8 mouse cellular contexts compared by ENCODE assay signal in genomic region chr9:103304927-103305326, GRCm38 (mm10). TPM values are rescaled to one million over a fixed set of nuclear protein-coding genes. Genes with fewer than 3 reads are reported as not detected.
DNase-seq lines count a peak whose midpoint lies in the region; ATAC-seq and TF ChIP-seq lines count a peak whose summit lies in the region.

Gene 1300017J02Rik, minus strand, starts transcription at chr9:103305082.
Gene Topbp1, plus strand, starts transcription at chr9:103305215.

- dilution Hi-C loops in CH12.LX (cut with MboI; ENCODE audit: extremely low pct_ligation_motif_present, extremely low pct_unique_long_range_greater_than_20kb, low sequenced_read_pairs) = no loop called here

- H3K79me2 ChIP-seq in CH12.LX (replicated peaks; ENCODE audit: control insufficient read depth, extremely low read depth, insufficient read depth, poor library complexity, severe bottlenecking) = peaks cover 33% of the 10 kb centered on the region

- TF ChIP-seq POLR2A in CH12.LX (IDR thresholded peaks at IDR 0.05; ENCODE audit: low read depth, low read length) = peak; percentile 99
- TF ChIP-seq POLR2A in testis, adult 2 months (IDR thresholded peaks at IDR 0.05; ENCODE audit: control insufficient read depth, low read depth, low read length) = peak; percentile 99

- peaks cover 10 to 53% of the 10 kb centered on the region in 2 experiments for H3K36me3 ChIP-seq in CH12.LX (replicated peaks in 1 of 2; ENCODE audit: control insufficient read depth in 1 of 2, insufficient read depth in 1 of 2, low read length in 1 of 2)
- H3K36me3 ChIP-seq in forebrain, embryonic 12.5 days (replicated peaks) = peaks cover 19% of the 10 kb centered on the region
- H3K36me3 ChIP-seq in heart, postnatal 0 days (replicated peaks; ENCODE audit: control insufficient read depth, insufficient read depth, low read length) = peaks cover 16% of the 10 kb centered on the region
- H3K36me3 ChIP-seq in liver, embryonic 16.5 days (ENCODE audit: control insufficient read depth, insufficient read depth) = peaks cover 20% of the 10 kb centered on the region
- peaks cover 17% of the 10 kb centered on the region for H3K36me3 ChIP-seq in neural tube, embryonic 13.5 days
- H3K36me3 ChIP-seq in testis, adult 2 months (ENCODE audit: control insufficient read depth, insufficient read depth, low read length) = peaks cover 4% of the 10 kb centered on the region; the same call in 1 of the 2 replicates

- peak; percentile 94 for DNase-seq in CH12.LX (ENCODE audit: extremely low read depth)
- peak; percentile 91 for DNase-seq in c-Kit-positive CD71-positive TER-119-negative erythroid progenitor cells, embryonic 14.5 days (ENCODE audit: low read depth)
- DNase-seq in heart, postnatal 0 days (ENCODE audit: low spot score) = peak; percentile 94
- peak; percentile 94 to 96 for DNase-seq in kidney, postnatal 4 days

- peak within 1 kb of the TSS; percentile 57 for H3K4me2 ChIP-seq in CH12.LX (ENCODE audit: insufficient read depth, low read depth, poor library complexity, severe bottlenecking)
- H3K4me2 ChIP-seq in forebrain, embryonic 12.5 days = peak within 1 kb of the TSS; percentile 79
- H3K4me2 ChIP-seq in heart, postnatal 0 days (ENCODE audit: low read depth, low read length) = peak within 1 kb of the TSS; percentile 92
- peak within 1 kb of the TSS; percentile 90 for H3K4me2 ChIP-seq in liver, embryonic 16.5 days (ENCODE audit: low read depth, low read length)
- peak within 1 kb of the TSS; percentile 94 for H3K4me2 ChIP-seq in neural tube, embryonic 13.5 days

- TF ChIP-seq EP300 in CH12.LX (IDR thresholded peaks at IDR 0.05; ENCODE audit: low read length) = no peak
- no peak for TF ChIP-seq EP300 in heart, postnatal 0 days (IDR thresholded peaks at IDR 0.05; ENCODE audit: low read depth)

- peak within 1 kb of the TSS; percentile 55 to 80 (median 73) for H3K4me3 ChIP-seq in CH12.LX (replicated peaks in 1 of 3; ENCODE audit: low read depth in 2 of 3, low read length in 2 of 3, poor library complexity in 1 of 3)
- peak within 1 kb of the TSS; percentile 96 for H3K4me3 ChIP-seq in forebrain, embryonic 12.5 days (replicated peaks)
- H3K4me3 ChIP-seq in heart, postnatal 0 days (ENCODE audit: low read depth, low read length) = peak within 1 kb of the TSS; percentile 98
- H3K4me3 ChIP-seq in liver, embryonic 16.5 days (ENCODE audit: low read depth, low read length) = peak within 1 kb of the TSS; percentile 97
- H3K4me3 ChIP-seq in neural tube, embryonic 13.5 days = peak within 1 kb of the TSS; percentile 96
- H3K4me3 ChIP-seq in testis, adult 2 months (ENCODE audit: control insufficient read depth, low read depth, low read length) = peak within 1 kb of the TSS; percentile 91

- peak within 1 kb of the TSS; percentile 73 for H3K9ac ChIP-seq in CH12.LX (ENCODE audit: insufficient read depth, low read depth)
- peak within 1 kb of the TSS; percentile 88 for H3K9ac ChIP-seq in forebrain, embryonic 12.5 days
- peak within 1 kb of the TSS; percentile 79 for H3K9ac ChIP-seq in heart, postnatal 0 days (replicated peaks; ENCODE audit: low read depth, low read length)
- peak within 1 kb of the TSS; percentile 95 for H3K9ac ChIP-seq in liver, embryonic 16.5 days (ENCODE audit: low read depth, low read length)
- H3K9ac ChIP-seq in neural tube, embryonic 13.5 days = peak within 1 kb of the TSS; percentile 88

- H3K9me3 ChIP-seq in CH12.LX (replicated peaks; ENCODE audit: low read length) = no peaks in the 10 kb centered on the region
- H3K9me3 ChIP-seq in forebrain, embryonic 12.5 days = no peaks in the 10 kb centered on the region
- H3K9me3 ChIP-seq in heart, postnatal 0 days (replicated peaks; ENCODE audit: control insufficient read depth, low read length) = no peaks in the 10 kb centered on the region
- no peaks in the 10 kb centered on the region for H3K9me3 ChIP-seq in liver, embryonic 16.5 days (replicated peaks; ENCODE audit: control insufficient read depth, low read length)
- H3K9me3 ChIP-seq in neural tube, embryonic 13.5 days = no peaks in the 10 kb centered on the region

- peaks cover 0 to 26% of the 10 kb centered on the region in 2 experiments; a peak in 2 of 4 replicates for H3K4me1 ChIP-seq in CH12.LX (ENCODE audit: control insufficient read depth in 1 of 2, insufficient read depth in 2 of 2)
- H3K4me1 ChIP-seq in forebrain, embryonic 12.5 days = peaks cover 19% of the 10 kb centered on the region
- H3K4me1 ChIP-seq in heart, postnatal 0 days (ENCODE audit: control insufficient read depth, insufficient read depth) = peaks cover 15% of the 10 kb centered on the region
- peaks cover 32% of the 10 kb centered on the region for H3K4me1 ChIP-seq in liver, embryonic 16.5 days (ENCODE audit: control insufficient read depth, low read depth, low read length)
- peaks cover 30% of the 10 kb centered on the region for H3K4me1 ChIP-seq in neural tube, embryonic 13.5 days (replicated peaks)
- peaks cover 5% of the 10 kb centered on the region for H3K4me1 ChIP-seq in testis, adult 2 months (ENCODE audit: control insufficient read depth, insufficient read depth, low read length)

- peak within 1 kb of the TSS; percentile 66 for H3K27ac ChIP-seq in CH12.LX (ENCODE audit: insufficient read depth, low read depth)
- H3K27ac ChIP-seq in forebrain, embryonic 12.5 days = peak within 1 kb of the TSS; percentile 85
- peak within 1 kb of the TSS; percentile 83 for H3K27ac ChIP-seq in heart, postnatal 0 days (ENCODE audit: low read depth)
- H3K27ac ChIP-seq in liver, embryonic 16.5 days (ENCODE audit: low read length) = peak within 1 kb of the TSS; percentile 94
- peak within 1 kb of the TSS; percentile 91 for H3K27ac ChIP-seq in neural tube, embryonic 13.5 days (replicated peaks)
- H3K27ac ChIP-seq in testis, adult 2 months (ENCODE audit: control insufficient read depth, insufficient read depth, low read depth, low read length) = peak within 1 kb of the TSS; percentile 97

- no peak for TF ChIP-seq RAD21 in CH12.LX (IDR thresholded peaks at IDR 0.05; ENCODE audit: low read depth, low read length)

- H3K27me3 ChIP-seq in CH12.LX (replicated peaks) = no peaks in the 10 kb centered on the region
- no peaks in the 10 kb centered on the region for H3K27me3 ChIP-seq in forebrain, embryonic 12.5 days
- no peaks in the 10 kb centered on the region for H3K27me3 ChIP-seq in heart, postnatal 0 days (ENCODE audit: control insufficient read depth, insufficient read depth, low read length)
- H3K27me3 ChIP-seq in liver, embryonic 16.5 days (ENCODE audit: control insufficient read depth, insufficient read depth, low read depth, low read length) = no peaks in the 10 kb centered on the region
- no peaks in the 10 kb centered on the region for H3K27me3 ChIP-seq in neural tube, embryonic 13.5 days
- no peaks in the 10 kb centered on the region for H3K27me3 ChIP-seq in testis, adult 2 months (ENCODE audit: control insufficient read depth, insufficient read depth, low read length)

- peak; percentile 96 for ATAC-seq in forebrain, embryonic 12.5 days (ENCODE audit: low FRiP score)
- ATAC-seq in heart, postnatal 0 days (ENCODE audit: insufficient read depth, low read depth) = peak; percentile 98
- ATAC-seq in liver, embryonic 16.5 days (ENCODE audit: low read depth) = peak; percentile 96
- ATAC-seq in neural tube, embryonic 13.5 days (ENCODE audit: low read depth) = peak; percentile 99

- WGBS in forebrain, embryonic 12.5 days = under 1% methylated on average over 49 of the region's 49 CpGs
- WGBS in heart, postnatal 0 days = under 1% methylated on average over 44 of the region's 49 CpGs
- under 1% methylated on average over 49 of the region's 49 CpGs for WGBS in liver, embryonic 16.5 days (ENCODE audit: insufficient replicate concordance)
- under 1% methylated on average over 49 of the region's 49 CpGs for WGBS in neural tube, embryonic 13.5 days

- in situ Hi-C loops in CH12.LX (cut with MboI; ENCODE audit: low pct_ligation_motif_present, low pct_unique_long_range_greater_than_20kb, low sequenced_read_pairs) = loop anchor here (5.0 kb wide), 1 partner anchor 83 kb away; no protein-coding TSS in a partner anchor

- no peak for TF ChIP-seq CTCF in CH12.LX (conservative IDR thresholded peaks at IDR 0.05 in 1 of 2, IDR thresholded peaks at IDR 0.05 in 1 of 2; ENCODE audit: low read depth in 2 of 2, low read length in 2 of 2)
- peak; percentile 18; the same call in 1 of the 2 replicates for TF ChIP-seq CTCF in heart, postnatal 0 days (IDR thresholded peaks at IDR 0.05; ENCODE audit: low read depth)
- no peak for TF ChIP-seq CTCF in testis, adult 2 months (IDR thresholded peaks at IDR 0.05; ENCODE audit: control insufficient read depth, insufficient read depth, insufficient replicate concordance, low read depth, low read length)

TF ChIP-seq in CH12.LX, 34 proteins besides CTCF, POLR2A, EP300 and RAD21 (continues in another document):
- TF ChIP-seq RCOR1 (conservative IDR thresholded peaks at IDR 0.05; ENCODE audit: low read depth, low read length) (no peak), MAFK (IDR thresholded peaks at IDR 0.05; ENCODE audit: insufficient replicate concordance, low read length) (no peak), ZMIZ1 (IDR thresholded peaks at IDR 0.05; ENCODE audit: low read depth, low read length) (peak; percentile 89), PAX5 (IDR thresholded peaks at IDR 0.05; ENCODE audit: low read length) (no peak), MAX (IDR thresholded peaks at IDR 0.05; ENCODE audit: low read length) (no peak; the same call in 1 of the 2 replicates)

RNA-seq across cellular contexts. Expression of gene 1300017J02Rik, which starts in this region (rescaled TPM):
- total RNA-seq in CH12.LX (2012; rRNA removed) (0.80 and 0.81 TPM in 2 replicates), CH12.LX (2014; rRNA removed) (0.57 TPM in 1 of 2 replicates, not detected in the other)
- 0.46 and 0.59 TPM in 2 replicates for polyA plus RNA-seq in CH12.LX (2012; ENCODE audit: insufficient read length, low read depth)
- polyA plus RNA-seq in forebrain, embryonic 12.5 days (2016; fragmentation: Nextera tagmentation; extraction: Ambion mirVana) = 1.9 and 3.3 TPM in 2 replicates
- total RNA-seq in heart, postnatal 0 days (2014; rRNA removed; ENCODE audit: low replicate concordance) = not detected in 2 replicates
- 1.3 and 1.4 TPM in 2 replicates for polyA plus RNA-seq in heart, postnatal 0 days (2015; fragmentation: Nextera tagmentation; extraction: Ambion mirVana)
- polyA plus RNA-seq in liver, embryonic 16.5 days (2015; fragmentation: Nextera tagmentation; extraction: Ambion mirVana) = 102 and 113 TPM in 2 replicates
- polyA plus RNA-seq in neural tube, embryonic 13.5 days (2015; fragmentation: Nextera tagmentation; extraction: Ambion mirVana) = 1.4 and 1.6 TPM in 2 replicates
- polyA plus RNA-seq in testis, adult 2 months (2012; rRNA removed) = 19.8 and 20.3 TPM in 2 replicates

RNA-seq across cellular contexts. Expression of gene Topbp1, which starts in this region (rescaled TPM):
- 95.0 and 104 TPM in 2 replicates for total RNA-seq in CH12.LX (2012; rRNA removed)
- total RNA-seq in CH12.LX (2014; rRNA removed) = 104 and 113 TPM in 2 replicates
- polyA plus RNA-seq in CH12.LX (2012; ENCODE audit: insufficient read length, low read depth) = 141 and 152 TPM in 2 replicates
- 94.9 and 96.7 TPM in 2 replicates for polyA plus RNA-seq in forebrain, embryonic 12.5 days (2016; fragmentation: Nextera tagmentation; extraction: Ambion mirVana)
- total RNA-seq in heart, postnatal 0 days (2014; rRNA removed; ENCODE audit: low replicate concordance) = 29.7 and 33.9 TPM in 2 replicates
- 14.2 and 15.0 TPM in 2 replicates for polyA plus RNA-seq in heart, postnatal 0 days (2015; fragmentation: Nextera tagmentation; extraction: Ambion mirVana)
- polyA plus RNA-seq in liver, embryonic 16.5 days (2015; fragmentation: Nextera tagmentation; extraction: Ambion mirVana) = 29.2 and 29.4 TPM in 2 replicates
- 20.6 and 24.6 TPM in 2 replicates for polyA plus RNA-seq in neural tube, embryonic 13.5 days (2015; fragmentation: Nextera tagmentation; extraction: Ambion mirVana)
- polyA plus RNA-seq in testis, adult 2 months (2012; rRNA removed) = 15.6 and 20.4 TPM in 2 replicates

Comparison
In these comparisons a context has a peak if more than half of its experiments do, and no peak if none do; other contexts are left out.
1. Peak in every context shown above with its lines: DNase-seq, ATAC-seq, H3K4me3 ChIP-seq and H3K27ac ChIP-seq.